Mouse (Mus musculus): ENCODE data around the gene Tmem135. TPM values are rescaled to one million over a fixed set of nuclear protein-coding genes. Genes with fewer than 3 reads are reported as not detected.

The Tmem135 gene
- 10 to 100 TPM; 26.2 to 27.6 TPM for total RNA-seq (2021)
- long read RNA-seq, experiment 1, transcript Tmem135-201 (15 exons, 3,700 nt) = major isoform, 7 of 18 reads
- long read RNA-seq, experiment 1, partial matches to known transcripts = 0 of 18 reads
- long read RNA-seq, experiment 1, other reads (novel, unspliced or antisense) = 11 of 18 reads
- long read RNA-seq, experiment 2, transcript Tmem135-201 (15 exons, 3,700 nt) = major isoform, 16 of 23 reads
- long read RNA-seq, experiment 2, partial matches to known transcripts = 2 of 23 reads
- long read RNA-seq, experiment 2, other reads (novel, unspliced or antisense) = 5 of 23 reads

DNA sequence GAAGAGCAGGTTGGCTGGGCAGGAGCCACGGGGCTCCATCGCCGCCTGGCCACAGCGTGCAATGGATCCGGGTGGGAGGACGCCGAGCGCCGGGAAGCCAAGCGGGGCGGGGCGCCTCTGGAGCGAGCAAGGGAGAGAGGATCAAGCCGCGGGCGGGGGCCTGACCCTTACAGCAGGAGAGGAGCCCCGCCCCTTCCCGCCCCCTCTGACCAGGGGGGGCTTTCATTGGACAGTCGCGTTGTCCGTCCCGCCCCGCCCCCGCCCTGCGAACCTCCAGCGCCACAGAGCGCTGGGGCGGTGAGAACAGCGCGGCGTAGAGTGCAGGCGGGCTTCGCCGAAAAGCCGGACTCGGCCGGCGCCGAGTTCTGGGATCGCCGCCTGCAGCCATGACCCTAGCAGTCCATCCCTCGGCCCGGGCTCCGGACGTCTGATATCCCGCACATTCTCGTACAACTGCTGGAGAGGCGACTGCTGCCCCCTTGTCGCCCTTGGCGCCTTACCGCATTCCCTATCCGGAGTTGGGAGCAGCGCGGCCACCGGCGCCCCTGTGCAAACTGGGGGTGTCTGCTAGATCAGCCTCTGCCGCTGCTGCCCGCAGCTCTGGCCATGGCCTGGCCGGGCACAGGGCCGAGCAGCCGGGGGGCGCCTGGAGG lies at the start of gene Tmem135, which contains the start of gene Fzd4:
Gene Tmem135 (minus strand): TSS at position 142 of the 653 bp plus-strand sequence.
Gene Fzd4 (plus strand): TSS at position 275 of the 653 bp plus-strand sequence.
- DNase-seq (ENCODE audit: low spot score in 2 of 2) = peak; percentile 92 to 97

DNA sequence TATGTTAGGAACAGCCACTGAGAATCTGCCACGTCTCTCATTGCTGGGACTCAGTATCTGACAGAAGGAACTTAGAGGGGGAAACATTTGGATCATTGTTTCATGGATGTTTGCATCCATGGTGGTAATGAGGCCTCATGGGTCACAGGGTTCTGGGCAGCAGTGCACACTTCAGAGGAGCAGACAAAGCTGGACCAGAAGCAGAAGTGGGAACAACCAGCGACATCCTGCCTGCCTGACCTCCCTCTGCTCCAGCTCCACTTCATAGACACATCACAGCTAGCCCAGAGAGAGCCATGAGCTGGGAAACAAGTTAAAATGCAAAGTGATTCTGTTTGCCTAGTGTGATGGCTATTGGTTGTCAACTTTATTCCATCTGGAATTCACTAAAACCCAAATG lies 46.3 kb upstream of the Tmem135 start:
- no peak for DNase-seq (ENCODE audit: low spot score in 2 of 2)

DNA sequence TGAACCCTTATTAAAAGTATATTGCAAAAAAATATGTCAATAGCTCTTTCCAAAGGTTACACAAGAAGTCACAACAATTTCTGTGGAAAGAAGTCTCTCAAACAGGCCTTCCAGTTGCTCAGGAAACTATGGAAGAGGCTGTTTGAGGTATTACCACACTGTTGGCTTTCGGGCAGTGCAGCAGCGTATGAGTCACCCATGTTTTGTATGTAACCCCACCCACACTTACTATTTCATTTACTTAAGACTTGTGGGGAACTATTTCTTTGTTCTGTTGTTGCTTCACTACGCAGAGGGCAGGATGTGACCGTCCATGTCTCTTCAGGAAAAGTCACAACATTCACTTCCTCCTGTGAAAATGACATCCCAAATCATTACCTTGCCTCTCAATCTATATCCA lies 41.1 kb upstream of the Tmem135 start:
- DNase-seq (ENCODE audit: low spot score in 2 of 2) = no peak

DNA sequence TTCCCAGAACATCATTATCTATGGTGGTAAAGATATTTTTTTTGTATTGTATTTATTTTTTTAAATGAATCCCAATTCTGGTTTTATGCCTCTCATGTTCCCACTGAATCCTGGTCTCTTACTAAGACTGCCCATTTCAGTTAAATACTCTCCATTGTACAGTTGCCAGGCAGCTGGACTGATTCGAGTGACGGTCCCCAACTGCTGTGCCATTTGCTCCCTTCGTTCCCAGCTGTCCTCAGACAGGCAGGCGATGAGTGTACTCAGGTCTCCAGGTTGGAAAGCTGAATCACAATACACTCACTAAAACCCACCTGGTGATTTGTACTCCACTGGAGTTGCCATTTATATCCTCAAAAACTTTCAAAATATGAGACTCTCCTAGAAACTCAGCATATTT lies 38.2 kb upstream of the Tmem135 start:
- no peak for DNase-seq (ENCODE audit: low spot score in 2 of 2)

DNA sequence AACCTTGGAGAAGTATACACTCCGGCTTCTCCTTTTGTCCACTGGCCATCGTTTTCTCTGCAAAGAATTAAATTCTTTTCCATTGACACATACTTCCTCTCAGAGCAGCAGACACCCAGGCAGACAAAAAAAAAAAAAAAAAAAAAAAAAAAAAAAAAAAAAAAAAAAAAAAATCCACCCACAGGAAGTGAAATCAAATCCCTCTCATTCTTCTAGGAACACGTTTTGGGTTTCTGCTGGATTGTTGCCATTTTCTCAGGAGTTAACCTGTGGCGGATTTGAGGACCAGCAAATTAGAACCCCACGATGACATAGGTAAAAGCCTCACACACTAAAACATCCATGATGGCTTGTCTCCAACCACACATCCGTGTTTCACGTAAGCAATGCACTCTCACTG lies 37.3 kb upstream of the Tmem135 start:
- no peak for DNase-seq (ENCODE audit: low spot score in 2 of 2)

DNA sequence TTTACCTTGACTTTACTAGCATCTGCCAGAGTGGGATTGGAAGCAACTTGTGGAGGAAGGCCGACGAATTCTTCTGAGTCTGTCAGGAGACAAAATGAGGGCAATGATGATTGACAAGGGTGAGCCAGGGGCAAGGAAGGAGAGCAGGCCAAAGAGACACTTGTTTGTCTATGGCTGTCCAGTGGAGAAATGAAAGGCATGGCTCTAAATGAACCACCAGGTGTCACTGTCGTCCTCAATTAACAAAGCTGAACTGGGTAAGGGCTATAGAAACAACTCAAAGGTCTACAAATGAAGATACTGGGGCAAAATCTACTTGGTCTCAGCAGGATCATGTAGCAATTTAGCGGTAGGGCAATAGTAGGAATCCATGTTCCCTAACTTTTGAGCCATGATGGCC lies 33.6 kb upstream of the Tmem135 start:
- DNase-seq (ENCODE audit: low spot score in 2 of 2) = peak in 1 of 2 experiments; percentile 56

DNA sequence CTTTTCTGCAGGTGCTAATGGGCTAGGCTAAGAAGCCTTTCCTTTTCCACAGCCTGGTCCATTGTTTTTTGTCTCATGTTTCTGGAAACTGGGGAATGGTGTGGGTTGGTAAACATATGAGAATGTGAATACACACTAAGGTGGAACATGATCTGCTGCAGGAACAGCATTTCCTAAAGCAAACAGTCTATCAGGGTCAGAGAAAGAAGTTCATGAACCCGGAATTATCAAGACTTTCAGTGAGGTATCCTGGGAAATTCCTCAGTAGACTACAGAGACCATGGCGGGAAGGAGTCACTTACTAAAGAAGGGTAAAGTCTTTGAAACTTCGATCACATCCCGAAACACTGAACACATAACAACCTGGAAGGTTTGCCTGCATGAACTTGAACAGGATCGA lies 32.4 kb upstream of the Tmem135 start:
- no peak for DNase-seq (ENCODE audit: low spot score in 2 of 2)

DNA sequence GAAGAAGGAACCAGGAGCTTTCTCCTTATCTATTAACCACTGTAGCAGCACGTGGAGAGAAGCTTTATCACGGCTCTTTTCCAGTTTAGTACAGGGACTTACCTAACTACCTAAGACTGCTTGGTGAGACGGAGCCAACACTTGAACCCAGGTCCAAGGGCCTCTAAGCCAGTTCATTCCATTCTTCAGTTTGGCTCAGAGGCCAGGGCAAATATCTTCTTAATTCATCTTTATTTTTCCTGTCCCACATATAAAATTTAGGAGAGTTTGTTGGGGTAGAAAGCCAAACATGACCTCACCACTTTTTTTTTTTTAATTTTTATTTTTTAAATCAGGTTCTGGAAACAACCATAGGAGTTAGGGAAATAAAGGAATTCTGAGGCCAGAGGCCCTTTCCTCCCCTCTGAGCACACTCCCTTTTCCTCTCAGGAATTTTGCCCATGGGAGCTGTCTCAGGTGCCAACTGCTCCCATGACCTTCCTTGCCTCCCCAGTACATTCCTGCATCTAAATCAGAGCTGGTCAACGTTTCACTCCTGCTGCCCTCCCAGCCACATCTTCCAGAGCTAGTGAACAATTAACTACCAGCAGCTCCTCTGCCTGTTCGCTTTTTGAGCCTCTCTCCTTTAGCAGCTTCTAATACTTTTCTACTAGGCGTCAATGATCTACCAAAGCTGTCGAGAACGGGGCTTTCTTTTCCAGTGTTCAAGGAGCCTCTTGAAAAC lies 30.0 kb upstream of the Tmem135 start:
- DNase-seq (ENCODE audit: low spot score in 2 of 2) = no peak

DNA sequence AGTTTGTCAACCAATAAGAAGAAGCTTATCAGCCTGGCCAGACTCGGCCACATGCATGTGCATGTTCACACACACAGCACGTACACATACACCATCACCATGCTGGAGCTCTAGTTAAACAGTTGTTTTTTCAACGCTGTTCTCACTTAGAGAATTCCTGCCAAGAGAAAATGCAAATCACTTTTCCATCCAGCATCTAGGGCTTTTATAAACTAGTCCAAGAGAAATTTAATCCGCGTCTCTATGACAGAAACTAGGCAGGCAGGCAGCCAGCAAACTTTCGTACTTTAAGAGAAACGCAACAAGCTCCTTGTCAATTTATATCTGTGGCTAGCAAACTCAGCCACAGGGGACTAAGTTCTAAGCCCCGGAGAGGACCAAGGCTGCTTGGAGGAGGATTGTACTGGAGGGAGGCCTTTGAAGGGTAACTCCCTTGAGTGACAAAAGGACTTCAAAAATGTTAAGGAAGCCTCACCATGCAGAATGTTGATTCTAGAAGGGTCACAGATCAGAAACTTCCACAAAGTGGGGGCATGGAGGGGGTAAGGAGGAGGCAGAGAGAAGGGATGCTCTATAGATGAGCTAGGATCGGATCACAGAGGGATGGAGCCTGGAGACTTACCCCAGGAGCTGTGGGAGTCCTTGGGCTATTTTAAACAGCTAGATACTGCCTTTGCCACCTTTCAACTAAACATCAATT lies 29.3 kb upstream of the Tmem135 start:
- DNase-seq (ENCODE audit: low spot score in 2 of 2) = peak in 1 of 2 experiments; percentile 77

DNA sequence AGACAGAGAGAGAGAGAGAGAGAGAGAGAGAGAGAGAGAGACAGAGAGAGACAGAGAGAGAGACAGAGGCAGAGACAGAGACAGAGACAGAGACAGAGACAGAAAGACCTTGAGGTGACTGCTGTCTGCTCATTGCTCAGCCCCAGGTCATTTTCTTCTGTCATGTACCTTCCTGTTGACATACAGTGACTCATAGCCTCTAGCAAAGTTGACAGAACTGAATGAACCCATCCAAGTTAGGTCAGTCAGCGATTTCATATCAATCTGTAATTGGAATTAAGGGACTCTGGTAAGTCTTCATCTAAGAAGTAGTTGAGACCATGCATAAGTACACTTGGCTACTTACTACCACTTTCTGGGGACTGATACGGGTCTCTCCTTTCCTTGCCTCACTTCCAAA lies 27.2 kb upstream of the Tmem135 start:
- DNase-seq (ENCODE audit: low spot score in 2 of 2) = no peak

DNA sequence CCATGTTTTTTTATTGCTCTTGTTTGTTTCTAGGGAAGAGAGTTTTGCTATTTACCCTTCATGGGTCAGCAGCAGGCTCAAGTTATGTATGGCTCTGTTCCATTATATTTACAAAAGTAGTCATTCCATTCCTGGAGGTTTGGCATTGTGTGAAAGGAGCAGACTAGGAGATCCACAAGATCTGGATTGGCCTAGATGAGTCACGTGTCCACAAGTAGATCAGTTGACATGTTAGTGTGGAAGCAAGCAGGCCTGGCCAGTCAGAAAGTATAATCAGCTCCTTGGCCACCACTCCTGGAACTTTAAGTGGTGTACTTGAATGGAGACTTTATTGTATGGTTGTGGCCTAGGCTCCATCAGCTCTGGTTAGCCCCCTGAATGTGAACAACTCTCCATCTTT lies 25.3 kb upstream of the Tmem135 start:
- no peak for DNase-seq (ENCODE audit: low spot score in 2 of 2)

DNA sequence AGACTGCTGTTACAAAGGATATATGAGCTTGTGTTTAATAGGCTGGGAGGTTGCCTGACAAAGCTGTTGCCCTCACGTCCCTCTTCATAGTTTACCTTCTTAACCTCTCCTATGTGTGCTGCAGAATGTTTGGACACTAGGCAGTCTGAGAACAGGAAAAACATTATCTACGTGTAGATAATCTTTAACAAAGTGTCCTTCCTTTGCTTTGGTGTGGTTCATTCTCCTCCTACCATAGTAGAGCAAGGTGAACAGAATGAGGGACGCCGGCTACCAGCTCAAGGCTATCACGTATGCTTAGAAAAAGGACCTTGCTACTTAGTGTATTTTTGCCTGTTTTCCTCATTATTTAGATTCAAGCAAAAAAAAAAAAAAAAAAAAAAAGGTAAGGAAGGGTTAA lies 24.8 kb upstream of the Tmem135 start:
- DNase-seq (ENCODE audit: low spot score in 2 of 2) = no peak

DNA sequence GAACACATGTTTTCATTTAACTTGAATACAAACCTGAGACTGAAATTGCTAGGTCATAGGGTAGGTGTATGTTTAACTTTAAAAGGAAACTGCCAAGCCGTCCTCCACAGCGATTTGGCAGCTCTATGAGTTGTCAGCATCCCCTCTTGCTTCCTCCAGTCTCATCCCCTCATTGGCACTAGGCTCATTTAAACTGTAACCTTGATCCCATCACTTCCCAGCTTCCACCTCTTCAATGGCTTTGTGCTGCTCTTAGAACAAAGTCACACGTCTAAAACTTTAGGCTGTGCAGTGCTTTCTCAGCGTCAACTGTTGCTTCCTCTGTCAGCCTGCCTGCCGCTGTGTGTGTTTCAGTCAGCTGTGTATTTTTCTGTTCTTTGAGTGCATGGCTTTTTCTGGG lies 23.1 kb upstream of the Tmem135 start:
- no peak for DNase-seq (ENCODE audit: low spot score in 2 of 2)

DNA sequence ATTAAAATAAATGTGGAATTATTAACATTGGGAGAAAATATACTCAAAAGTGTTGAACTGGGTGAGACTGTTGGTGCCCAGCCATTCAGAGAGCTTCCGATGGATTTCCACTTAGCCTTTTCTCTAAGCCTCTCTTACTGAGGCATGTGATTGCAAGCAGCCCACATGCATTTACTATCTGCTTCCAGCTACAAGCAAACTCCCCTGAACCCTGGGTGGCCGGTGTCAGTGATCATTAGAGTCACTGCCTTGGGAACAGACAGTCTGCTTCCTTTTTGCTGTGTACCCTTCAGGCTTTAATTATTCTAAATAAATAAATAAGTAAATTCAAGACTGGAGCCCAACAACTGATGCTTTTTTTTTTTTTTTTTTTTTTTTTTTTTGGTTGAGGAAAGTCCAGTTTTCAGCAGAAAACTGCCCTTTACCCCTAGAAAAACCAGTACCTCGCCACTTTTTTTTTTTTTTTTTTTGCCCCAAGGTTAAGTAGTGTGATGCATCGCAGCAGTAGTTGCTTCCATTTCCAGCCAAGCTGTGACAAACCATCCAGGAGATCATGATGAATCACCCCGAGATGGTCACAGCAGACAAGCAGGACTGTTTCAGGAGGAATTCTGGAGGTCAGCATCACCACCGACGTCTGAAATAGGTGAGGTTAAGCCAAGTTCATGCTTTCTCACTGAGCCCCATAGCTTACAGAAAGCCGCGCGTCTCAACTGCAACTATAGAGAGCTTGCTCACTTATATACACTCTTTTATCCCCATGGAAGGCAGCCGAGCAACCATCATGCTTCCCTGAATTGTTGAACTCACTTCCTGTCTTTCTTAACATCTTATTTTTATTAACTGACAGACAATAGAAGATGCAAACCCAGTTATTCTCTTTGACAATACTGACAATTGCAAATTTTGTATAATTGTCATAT lies 22.0 kb upstream of the Tmem135 start:
- no peak for DNase-seq (ENCODE audit: low spot score in 2 of 2)

DNA sequence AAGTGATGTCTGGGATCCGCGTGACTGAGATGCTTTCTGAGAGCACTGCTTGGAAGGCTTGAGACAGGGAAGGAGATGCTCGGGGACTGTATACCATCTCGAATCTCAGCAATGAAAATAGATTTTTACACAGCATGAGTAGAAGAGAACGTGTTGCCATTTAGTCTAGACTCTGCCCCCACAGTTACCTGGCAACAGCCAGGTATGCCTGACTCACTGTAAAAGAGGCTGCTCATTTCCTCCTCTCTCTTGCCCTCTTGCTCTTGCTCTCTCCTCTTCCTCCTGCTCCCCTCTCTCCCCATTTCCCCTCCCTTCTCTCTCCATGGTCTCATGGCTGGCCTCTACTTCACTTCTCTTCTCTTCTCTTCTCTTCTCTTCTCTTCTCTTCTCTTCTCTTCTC lies 20.6 kb upstream of the Tmem135 start:
- DNase-seq (ENCODE audit: low spot score in 2 of 2) = no peak

DNA sequence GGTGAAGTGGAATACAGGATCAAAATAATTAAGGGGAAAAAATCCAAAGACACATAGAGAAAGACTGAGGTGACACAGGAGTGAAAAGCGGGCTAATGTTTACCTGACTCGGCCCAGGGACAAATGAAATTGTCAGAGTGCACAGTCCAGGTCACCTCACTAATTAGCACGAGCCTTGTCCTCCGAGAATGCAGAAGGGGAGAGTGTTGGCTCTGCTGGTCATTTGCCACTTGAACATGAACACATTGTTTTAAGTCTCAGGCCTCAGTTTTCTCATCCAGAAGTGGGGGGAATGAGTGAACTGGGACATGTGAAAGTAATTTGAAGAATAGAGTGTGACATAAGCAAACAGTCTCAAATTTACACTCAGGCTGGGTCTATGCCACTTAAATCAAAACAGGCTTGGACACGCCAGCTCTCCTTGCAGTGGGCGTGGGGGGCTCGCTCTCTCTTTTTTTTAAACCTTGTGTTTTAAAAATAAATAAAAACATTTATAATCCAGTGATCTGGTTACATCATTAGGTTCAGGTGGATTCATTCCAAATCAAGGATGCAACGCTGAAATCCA lies 19.8 kb upstream of the Tmem135 start:
- no peak for DNase-seq (ENCODE audit: low spot score in 2 of 2)

DNA sequence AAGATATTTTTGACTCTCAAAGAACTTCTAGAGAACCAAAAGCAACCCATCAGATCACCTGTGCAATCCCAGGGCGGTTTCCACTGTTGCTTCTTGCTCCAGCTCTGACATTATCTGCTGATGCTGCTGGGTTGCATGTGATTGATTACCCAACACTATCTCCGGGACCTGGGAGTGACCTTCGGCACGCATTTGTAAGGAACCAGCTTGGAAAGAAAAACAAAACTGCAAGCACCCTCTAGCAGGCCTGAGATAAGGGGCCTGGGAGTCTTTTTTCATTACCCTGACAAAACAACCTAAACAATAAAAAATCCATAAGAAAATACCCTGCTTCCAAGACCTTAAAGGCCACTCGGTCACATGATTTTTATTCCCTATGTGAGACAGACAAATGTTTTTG lies 19.2 kb upstream of the Tmem135 start:
- DNase-seq (ENCODE audit: low spot score in 2 of 2) = no peak

DNA sequence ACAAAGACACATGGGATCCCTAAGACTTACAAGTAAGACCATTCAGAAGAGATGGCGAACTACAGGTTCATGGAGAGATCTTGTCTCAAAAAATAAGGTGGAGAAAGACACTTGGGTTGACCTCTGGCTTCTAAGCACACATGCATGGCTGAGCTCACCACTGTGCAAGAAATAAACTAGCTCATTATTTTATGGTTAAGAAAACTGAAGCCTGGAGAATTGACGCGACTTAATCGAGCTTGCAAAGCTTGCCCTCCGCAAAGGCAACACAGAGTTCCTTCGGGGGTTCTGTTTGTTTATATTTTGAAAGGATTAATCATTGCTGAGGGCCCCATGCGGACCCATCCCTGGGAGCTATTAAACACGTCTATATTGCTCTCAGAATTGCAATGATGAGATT lies 18.6 kb upstream of the Tmem135 start:
- DNase-seq (ENCODE audit: low spot score in 2 of 2) = no peak

DNA sequence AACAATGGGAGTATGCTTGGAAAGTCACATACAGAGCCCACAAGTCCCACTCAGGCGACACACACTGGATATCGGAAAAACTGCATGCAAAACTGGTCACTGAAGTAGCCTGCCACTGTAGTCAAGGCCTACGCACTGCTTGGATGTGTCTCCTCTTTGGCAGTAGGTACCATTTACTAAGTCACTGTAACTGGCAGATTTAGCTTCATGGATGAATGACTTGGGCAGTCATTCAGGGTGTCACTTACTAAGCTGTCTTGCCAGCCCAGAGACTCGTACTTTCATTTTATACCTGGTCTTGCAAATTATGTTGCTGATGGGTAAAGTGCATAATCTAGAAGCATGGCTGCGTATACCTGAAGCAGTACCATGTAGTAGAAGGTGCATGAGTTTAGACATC lies 17.3 kb upstream of the Tmem135 start:
- no peak for DNase-seq (ENCODE audit: low spot score in 2 of 2)

All from gastrocnemius, postnatal 4 days (tissue).